Mouse (Mus musculus) heart, embryonic 11.5 days (tissue): ENCODE measurements around the gene Tcf20. TPM values are rescaled to one million over a fixed set of nuclear protein-coding genes. Genes with fewer than 3 reads are reported as not detected.

Source experiments
- ATAC-seq: fragments of 200-750 bp; cut with Nextera tagmentation; replicated peaks from 2 replicates; pipeline ENCODE4 v1.8.0; 2017; ENCODE audit warnings: moderate library complexity; ENCODE audit not compliant: insufficient number of reproducible peaks, low FRiP score, low TSS enrichment
- H3K27ac ChIP-seq: fragments of 300-500 bp; sonication (generic); 2 replicates; pipeline ENCODE4 v1.5.1; 2014; ENCODE audit warnings: mild to moderate bottlenecking, low read depth, low read length
- H3K27me3 ChIP-seq: fragments of 300-500 bp; sonication (generic); 2 replicates; pipeline ENCODE4 v1.6.1; 2014; ENCODE audit warnings: mild to moderate bottlenecking, low read length, mixed read lengths; ENCODE audit not compliant: control insufficient read depth, insufficient read depth
- H3K36me3 ChIP-seq: fragments of 300-500 bp; sonication (generic); 2 replicates; pipeline ENCODE4 v1.6.1; 2014; ENCODE audit warnings: mild to moderate bottlenecking, low read length, moderate library complexity, mixed read lengths; ENCODE audit not compliant: control insufficient read depth, insufficient read depth
- H3K4me1 ChIP-seq: fragments of 300-500 bp; sonication (generic); 2 replicates; pipeline ENCODE4 v1.6.1; 2014; ENCODE audit warnings: low read length; ENCODE audit not compliant: control insufficient read depth, insufficient read depth
- H3K4me2 ChIP-seq: fragments of 300-500 bp; sonication (generic); 2 replicates; pipeline ENCODE4 v1.6.1; 2014; ENCODE audit warnings: mild to moderate bottlenecking, moderate library complexity
- H3K4me3 ChIP-seq: fragments of 300-500 bp; sonication (generic); 2 replicates; pipeline ENCODE4 v1.5.1; 2014; ENCODE audit warnings: low read depth, low read length
- H3K9ac ChIP-seq: fragments of 300-500 bp; sonication (generic); 2 replicates; pipeline ENCODE4 v1.6.1; 2014; ENCODE audit warnings: mild to moderate bottlenecking, low read depth, low read length, moderate library complexity
- H3K9me3 ChIP-seq: fragments of 300-500 bp; sonication (generic); replicated peaks from 2 replicates; pipeline ENCODE4 v1.6.1; 2016; ENCODE audit warnings: low read length; ENCODE audit not compliant: control insufficient read depth
- WGBS: fragments of 180-500 bp; shearing (Covaris S2); extraction: QIAGEN DNeasy Blood & Tissue Kit; methylation state at CpG from one replicate; pipeline ENCODE4 v1.1.7; 2014; ENCODE audit not compliant: insufficient replicate concordance; 5-methylcytosine and 5-hydroxymethylcytosine counted together
- polyA plus RNA-seq: library from polyadenylated mRNA; unstranded; fragments of >200 nt; fragmentation: Nextera tagmentation; extraction: Ambion mirVana; gene quantifications from 2 replicates; pipeline ENCODE4 v1.2.1, GENCODE M21; 2014

Gene Tcf20
- polyA plus RNA-seq, 1 experiment from 2014 or later = 6.7 TPM

DNA sequence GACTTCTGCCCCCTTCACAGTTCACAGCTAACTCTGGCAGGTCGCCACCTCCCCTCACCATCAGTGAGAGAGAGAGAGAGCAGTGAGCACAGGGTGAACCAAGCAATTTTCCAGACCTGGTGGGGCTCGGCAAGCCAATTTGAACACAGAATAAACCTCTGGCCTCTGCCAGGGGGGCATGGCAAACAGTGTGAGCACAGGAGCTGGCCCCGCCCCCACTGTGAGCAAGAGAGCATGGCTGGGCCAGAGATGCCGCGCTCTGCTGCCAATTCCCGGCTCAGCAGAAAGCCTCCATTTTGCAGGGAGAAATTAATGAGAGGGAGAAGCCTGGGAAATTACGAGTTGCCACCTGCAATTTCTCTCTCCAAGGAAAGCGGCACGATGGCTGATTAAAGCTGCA lies 58.1 kb downstream of the Tcf20 start:
- no peak for ATAC-seq
- Histone ChIP-seq H3K4me2 (no peak overlapping the region), H3K4me1 (peaks cover 42% of the 10 kb centered on the region), H3K9ac (no peak overlapping the region), H3K27ac (no peak overlapping the region), H3K4me3 (no peak overlapping the region), H3K9me3 (no peaks in the 10 kb centered on the region), H3K36me3 (no peaks in the 10 kb centered on the region), H3K27me3 (peaks cover 42% of the 10 kb centered on the region)
- 42% methylated on average over 9 of the region's 9 CpGs for WGBS

DNA sequence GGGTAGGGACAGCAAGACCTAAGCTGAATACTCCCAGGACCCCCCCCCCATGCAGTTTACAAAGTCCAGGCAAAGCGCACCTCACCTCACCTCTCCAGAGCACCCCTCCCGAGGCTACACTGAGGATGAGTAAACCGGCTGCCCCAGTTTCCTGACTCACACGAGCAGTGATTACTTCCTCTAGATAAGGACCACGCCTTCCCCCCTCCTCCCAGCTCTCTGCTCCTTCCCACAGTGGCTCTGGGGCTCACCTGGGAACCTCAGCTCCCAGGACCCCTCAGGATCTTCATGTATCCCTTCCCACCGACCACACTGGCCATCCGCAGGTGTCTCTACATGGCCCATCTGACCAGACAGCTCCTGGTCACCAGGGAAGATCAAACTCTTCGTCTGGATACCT lies 58.8 kb downstream of the Tcf20 start:
- H3K27ac ChIP-seq = no peak overlapping the region
- no peak overlapping the region for H3K4me3 ChIP-seq
- no peaks in the 10 kb centered on the region for H3K36me3 ChIP-seq
- H3K9me3 ChIP-seq = no peaks in the 10 kb centered on the region
- H3K4me2 ChIP-seq = no peak overlapping the region
- 31% methylated on average over 8 of the region's 8 CpGs for WGBS
- H3K9ac ChIP-seq = no peak overlapping the region
- no peak for ATAC-seq
- H3K4me1 ChIP-seq = peaks cover 49% of the 10 kb centered on the region
- peaks cover 42% of the 10 kb centered on the region for H3K27me3 ChIP-seq

DNA sequence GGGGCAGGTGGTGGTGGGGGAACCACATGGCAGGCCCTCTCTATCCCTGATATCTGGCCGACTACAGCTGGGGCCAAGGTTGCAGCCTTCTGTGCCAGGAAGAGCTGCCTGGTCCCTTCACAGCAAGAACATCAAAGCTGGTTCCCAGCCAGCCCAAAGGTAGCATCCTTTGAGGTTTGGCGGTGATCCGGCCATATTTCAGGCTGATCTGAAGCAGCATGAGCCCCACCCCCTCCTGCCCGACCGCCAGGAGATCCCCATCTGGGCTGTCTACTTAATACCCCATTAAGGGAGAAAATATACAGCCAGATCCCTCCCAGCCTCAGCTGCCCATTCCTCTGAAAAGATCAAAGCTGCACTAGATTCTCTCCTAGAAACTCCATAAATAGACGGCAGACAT lies 59.6 kb downstream of the Tcf20 start:
- 31% methylated on average over 6 of the region's 6 CpGs for WGBS
- H3K36me3 ChIP-seq = no peaks in the 10 kb centered on the region
- H3K4me2 ChIP-seq = no peak overlapping the region
- H3K27me3 ChIP-seq = peaks cover 42% of the 10 kb centered on the region
- no peaks in the 10 kb centered on the region for H3K9me3 ChIP-seq
- no peak overlapping the region for H3K27ac ChIP-seq
- H3K9ac ChIP-seq = no peak overlapping the region
- ATAC-seq = no peak
- H3K4me3 ChIP-seq = no peak overlapping the region
- H3K4me1 ChIP-seq = peaks cover 57% of the 10 kb centered on the region

DNA sequence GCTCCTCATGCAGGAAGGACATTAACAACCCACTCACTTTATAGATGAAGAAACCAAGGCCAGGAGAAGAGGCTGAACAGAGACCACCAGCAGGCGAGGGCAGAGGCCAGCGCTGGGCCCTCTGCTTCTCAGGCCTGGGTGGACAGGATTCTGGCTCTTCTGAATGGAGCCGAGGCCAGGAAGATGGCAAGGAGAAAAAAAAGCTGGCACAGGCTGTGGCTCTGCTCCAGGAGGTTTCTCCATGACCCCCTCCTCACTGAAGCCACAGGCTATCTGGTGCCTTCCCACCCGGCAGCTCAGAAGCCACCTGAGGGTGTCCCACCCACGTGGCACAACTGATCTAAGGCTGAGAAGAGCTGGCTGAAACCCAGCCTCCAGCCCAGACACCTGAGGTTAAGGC lies 60.6 kb downstream of the Tcf20 start:
- Histone ChIP-seq H3K9ac (no peak overlapping the region), H3K36me3 (no peaks in the 10 kb centered on the region), H3K27ac (no peak overlapping the region), H3K9me3 (no peaks in the 10 kb centered on the region), H3K27me3 (peaks cover 42% of the 10 kb centered on the region), H3K4me2 (no peak overlapping the region), H3K4me1 (peaks cover 65% of the 10 kb centered on the region), H3K4me3 (no peak overlapping the region)
- WGBS = 65% methylated on average over 5 of the region's 5 CpGs
- ATAC-seq = no peak

DNA sequence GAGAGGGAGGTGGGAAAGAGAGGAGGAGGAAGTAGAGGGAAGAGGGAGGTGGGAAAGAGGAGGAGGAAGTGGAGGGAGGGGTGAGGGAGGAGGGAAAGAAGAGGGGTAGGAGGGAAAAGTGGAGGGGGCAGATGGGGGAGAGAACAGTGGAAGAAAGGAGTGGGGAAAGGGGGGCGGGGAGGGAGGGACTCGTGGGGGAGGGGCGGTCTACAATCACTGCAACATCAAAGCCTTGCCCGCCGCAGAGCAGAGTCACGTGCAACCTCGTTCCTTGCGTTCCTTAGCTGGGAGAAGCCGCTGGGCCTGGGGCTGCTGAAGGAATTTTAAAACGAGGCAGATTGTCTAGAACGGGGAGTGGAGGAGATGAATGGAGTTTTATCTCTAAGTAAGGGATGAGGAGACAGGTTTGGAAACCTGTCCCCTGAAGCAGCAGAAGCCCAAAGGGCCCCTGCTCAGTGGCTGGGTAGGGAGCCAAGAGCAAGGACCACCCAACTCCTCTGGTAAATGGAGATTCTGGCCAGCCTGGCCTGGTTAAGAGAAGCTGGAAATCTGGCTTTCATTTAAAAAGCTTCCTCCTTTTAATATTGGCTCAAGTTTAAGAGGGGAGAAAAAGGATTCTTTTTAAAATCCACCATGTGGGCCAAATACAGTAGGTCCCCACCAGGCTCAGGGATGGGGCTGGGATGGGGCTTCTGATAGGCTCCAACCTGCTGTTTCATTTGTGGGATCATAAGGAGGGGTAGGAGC lies 62.8 kb downstream of the Tcf20 start:
- peaks cover 79% of the 10 kb centered on the region for H3K4me1 ChIP-seq
- no peak overlapping the region for H3K27ac ChIP-seq
- peaks cover 34% of the 10 kb centered on the region for H3K27me3 ChIP-seq
- H3K4me2 ChIP-seq = peak overlapping the region; percentile 46
- WGBS = under 1% methylated on average over 11 of the region's 11 CpGs
- no peaks in the 10 kb centered on the region for H3K9me3 ChIP-seq
- ATAC-seq = no peak
- H3K4me3 ChIP-seq = no peak overlapping the region
- peak overlapping the region; percentile 52; the same call in 1 of the 2 replicates for H3K9ac ChIP-seq
- H3K36me3 ChIP-seq = no peaks in the 10 kb centered on the region

DNA sequence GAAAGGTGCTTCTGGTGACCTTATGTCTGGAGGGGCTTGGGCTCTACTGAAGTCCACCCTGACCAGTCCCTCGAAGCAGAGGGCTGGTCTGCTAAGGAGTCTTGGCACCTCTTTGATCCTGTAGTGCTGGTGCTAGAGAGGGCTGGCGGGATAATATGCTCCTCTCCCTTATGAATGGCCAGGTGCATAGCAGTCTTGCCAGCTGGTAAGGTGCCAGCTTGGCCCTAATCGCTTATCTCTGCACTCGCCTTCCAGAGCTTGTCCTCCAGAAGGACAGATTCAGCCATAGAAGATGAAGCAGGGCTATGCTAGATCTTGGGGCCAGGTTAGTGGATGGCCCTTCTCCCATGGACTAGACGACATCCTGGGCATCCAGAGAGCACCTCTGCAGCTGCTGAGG lies 64.1 kb downstream of the Tcf20 start:
- Histone ChIP-seq H3K4me3 (no peak overlapping the region), H3K9ac (no peak overlapping the region), H3K36me3 (no peaks in the 10 kb centered on the region), H3K27ac (no peak overlapping the region), H3K4me1 (peaks cover 66% of the 10 kb centered on the region), H3K4me2 (no peak overlapping the region), H3K27me3 (peaks cover 33% of the 10 kb centered on the region), H3K9me3 (no peaks in the 10 kb centered on the region)
- 60% methylated on average over 5 of the region's 5 CpGs for WGBS
- ATAC-seq = no peak

DNA sequence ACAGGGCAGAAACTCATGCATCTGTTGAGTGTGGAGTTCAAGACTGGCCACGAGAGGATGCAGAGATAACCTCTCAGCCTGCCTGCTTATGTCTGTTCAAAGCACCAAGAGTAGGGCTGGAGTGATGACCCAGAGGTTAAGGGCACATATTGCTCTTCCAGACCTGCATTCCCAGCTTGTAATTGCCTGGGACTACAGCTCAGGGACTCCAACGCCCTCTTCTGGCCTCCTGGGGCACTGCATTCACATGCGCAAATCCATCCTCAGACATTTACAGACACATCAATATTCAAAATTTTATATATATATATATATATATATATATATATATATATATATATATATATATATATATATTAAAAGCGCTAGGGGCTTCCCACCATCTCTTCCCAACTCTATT lies 64.9 kb downstream of the Tcf20 start:
- Histone ChIP-seq H3K27ac (peak overlapping the region; percentile 32; the same call in 1 of the 2 replicates), H3K4me3 (no peak overlapping the region), H3K27me3 (peaks cover 29% of the 10 kb centered on the region), H3K9me3 (no peaks in the 10 kb centered on the region), H3K36me3 (no peaks in the 10 kb centered on the region), H3K9ac (0 out of 2 replicates have a peak overlapping the region, but pooled peaks have one; percentile 10), H3K4me2 (peak overlapping the region; percentile 66), H3K4me1 (peaks cover 60% of the 10 kb centered on the region)
- ATAC-seq = no peak
- 43% methylated on average over 4 of the region's 4 CpGs for WGBS

DNA sequence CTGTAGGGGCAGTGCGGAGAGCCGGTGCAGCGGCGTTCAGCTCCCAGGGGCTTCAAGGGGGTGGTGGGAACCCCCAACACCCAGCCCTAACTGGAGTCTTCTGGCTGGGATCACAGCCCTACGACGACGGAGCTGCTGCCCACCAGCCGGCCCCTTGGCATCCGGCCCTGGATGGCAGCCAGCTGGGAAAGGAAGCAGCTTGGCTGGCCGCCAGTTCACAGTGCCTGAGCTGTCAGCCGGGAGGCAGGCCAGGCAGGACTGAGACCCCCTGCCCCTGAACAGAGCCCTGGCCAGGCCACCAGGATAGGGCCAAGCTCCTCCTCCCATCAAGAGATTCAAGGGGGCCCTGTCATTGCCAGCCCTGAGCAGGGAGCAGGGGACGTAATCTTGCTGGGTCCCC lies 65.6 kb downstream of the Tcf20 start:
- peak; percentile 76 for ATAC-seq
- peaks cover 67% of the 10 kb centered on the region for H3K4me1 ChIP-seq
- no peaks in the 10 kb centered on the region for H3K36me3 ChIP-seq
- H3K4me2 ChIP-seq = peak overlapping the region; percentile 66
- no peak overlapping the region for H3K4me3 ChIP-seq
- H3K27ac ChIP-seq = peak overlapping the region; percentile 32; the same call in 1 of the 2 replicates
- peaks cover 25% of the 10 kb centered on the region for H3K27me3 ChIP-seq
- WGBS = 37% methylated on average over 12 of the region's 12 CpGs
- no peak overlapping the region for H3K9ac ChIP-seq
- no peaks in the 10 kb centered on the region for H3K9me3 ChIP-seq

DNA sequence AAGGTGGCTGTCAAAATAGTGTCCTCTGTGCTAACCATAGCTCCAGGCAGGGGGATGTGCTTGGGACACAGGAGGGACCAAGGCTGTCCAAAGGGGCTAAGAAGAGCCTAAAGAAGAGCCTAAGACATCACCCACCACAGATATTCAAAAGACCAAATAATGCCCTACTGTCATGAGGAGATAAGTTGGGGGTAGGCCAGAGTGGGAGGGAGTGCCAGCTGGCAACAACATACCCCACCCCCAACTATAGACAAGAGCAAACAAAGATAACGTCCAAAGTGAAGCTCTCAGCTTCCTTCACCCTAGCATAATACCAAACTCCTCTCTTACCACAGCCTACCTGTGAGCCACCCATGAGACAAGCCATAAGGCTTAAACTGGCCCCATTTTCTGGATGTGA lies 66.1 kb downstream of the Tcf20 start:
- Histone ChIP-seq H3K4me2 (peak overlapping the region; percentile 66), H3K36me3 (no peaks in the 10 kb centered on the region), H3K9me3 (no peaks in the 10 kb centered on the region), H3K27me3 (peaks cover 21% of the 10 kb centered on the region), H3K4me1 (peaks cover 64% of the 10 kb centered on the region), H3K27ac (no peak overlapping the region), H3K9ac (no peak overlapping the region), H3K4me3 (no peak overlapping the region)
- ATAC-seq = no peak
- 30% methylated on average over 1 of the region's 1 CpGs for WGBS
